9 mouse cellular contexts compared by ENCODE assay signal in the genomic region with DNA sequence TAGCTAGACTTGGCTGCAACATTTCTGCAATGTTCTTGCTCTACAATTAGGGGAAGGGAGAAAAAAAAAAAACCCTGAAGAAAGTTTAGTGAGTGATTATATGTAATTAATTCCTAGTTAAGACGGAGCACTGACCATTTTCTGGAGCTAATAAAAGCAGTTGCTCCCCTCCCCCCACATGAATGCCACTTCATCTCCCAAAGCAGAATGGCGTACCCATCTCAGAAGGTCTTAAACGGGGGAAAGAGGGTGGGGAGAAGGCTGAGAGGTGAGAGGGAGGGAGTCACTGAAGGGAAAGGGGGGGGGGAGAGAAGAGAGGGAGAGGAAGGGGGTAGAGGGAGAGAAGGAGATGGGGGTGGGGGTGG. TPM values are rescaled to one million over a fixed set of nuclear protein-coding genes. Genes with fewer than 3 reads are reported as not detected.
DNase-seq lines count a peak whose midpoint lies in the region; ATAC-seq lines count a peak whose summit lies in the region.
"Had no signal": no experiment of that assay in that cellular context is flagged by ENCODE, and none has a peak within 500 bp of the region (broad histone marks: within the 10 kb centered on the region; RNA-seq: fewer than 3 reads in every experiment).

No protein-coding gene starts in this region.

- H3K4me2 ChIP-seq in heart, embryonic 14.5 days (ENCODE audit: low read length): peak overlapping the region; percentile 65
- H3K4me2 ChIP-seq in hindbrain, embryonic 12.5 days (replicated peaks): peak overlapping the region; percentile 58
- H3K4me2 ChIP-seq in midbrain, embryonic 11.5 days: peak overlapping the region; percentile 60

- H3K27ac ChIP-seq in heart, embryonic 14.5 days (replicated peaks in 1 of 2; ENCODE audit: control insufficient read depth in 1 of 2, insufficient read depth in 1 of 2, low read depth in 2 of 2, low read length in 2 of 2): peak overlapping the region; percentile 72 to 99; a peak in 3 of 4 replicates
- peak overlapping the region; percentile 100 for H3K27ac ChIP-seq in hindbrain, embryonic 12.5 days
- peak overlapping the region; percentile 94 for H3K27ac ChIP-seq in midbrain, embryonic 11.5 days (ENCODE audit: low read depth, low read length)

- WGBS in heart, embryonic 14.5 days: 9% methylated on average over 3 of the region's 3 CpGs
- WGBS in hindbrain, embryonic 12.5 days: 3% methylated on average over 3 of the region's 3 CpGs
- WGBS in midbrain, embryonic 11.5 days: 2% methylated on average over 3 of the region's 3 CpGs

- H3K36me3 ChIP-seq in heart, embryonic 14.5 days (ENCODE audit: control insufficient read depth, insufficient read depth, low read length): peaks cover 18% of the 10 kb centered on the region
- no peaks in the 10 kb centered on the region for H3K36me3 ChIP-seq in hindbrain, embryonic 12.5 days
- no peaks in the 10 kb centered on the region for H3K36me3 ChIP-seq in midbrain, embryonic 11.5 days (ENCODE audit: control insufficient read depth, insufficient read depth, low read length)

- H3K27me3 ChIP-seq in heart, embryonic 14.5 days (ENCODE audit: control insufficient read depth, insufficient read depth, low read length): no peaks in the 10 kb centered on the region
- H3K27me3 ChIP-seq in hindbrain, embryonic 12.5 days: no peaks in the 10 kb centered on the region
- no peaks in the 10 kb centered on the region for H3K27me3 ChIP-seq in midbrain, embryonic 11.5 days (ENCODE audit: control insufficient read depth, insufficient read depth, low read length)

- DNase-seq in heart, postnatal 4 days: no peak
- peak; percentile 35 for DNase-seq in brain, adult 2 months (ENCODE audit: low read depth, low spot score)
- no peak for DNase-seq in midbrain, embryonic 11.5 days (ENCODE audit: low spot score, missing footprints)
- no peak for DNase-seq in yolk sac, embryonic 10.5 days (ENCODE audit: low spot score)
- no peak for DNase-seq in urinary bladder, adult 18-20 months (ENCODE audit: low spot score in 2 of 2)
- DNase-seq in thymus, postnatal 4 days: no peak

- ATAC-seq in heart, embryonic 14.5 days (ENCODE audit: insufficient number of reproducible peaks, insufficient read depth, low FRiP score, low read depth): no peak
- no peak for ATAC-seq in hindbrain, embryonic 12.5 days (ENCODE audit: low FRiP score)
- no peak for ATAC-seq in midbrain, embryonic 11.5 days (ENCODE audit: low FRiP score)

- no peaks in the 10 kb centered on the region for H3K9me3 ChIP-seq in heart, embryonic 14.5 days (ENCODE audit: control insufficient read depth, low read length)
- H3K9me3 ChIP-seq in hindbrain, embryonic 12.5 days (replicated peaks): no peaks in the 10 kb centered on the region
- no peaks in the 10 kb centered on the region for H3K9me3 ChIP-seq in midbrain, embryonic 11.5 days (ENCODE audit: control insufficient read depth, low read length)

- peak overlapping the region; percentile 70 for H3K9ac ChIP-seq in heart, embryonic 14.5 days (ENCODE audit: low read length)
- H3K9ac ChIP-seq in hindbrain, embryonic 12.5 days: peak overlapping the region; percentile 70; the same call in 1 of the 2 replicates
- H3K9ac ChIP-seq in midbrain, embryonic 11.5 days (ENCODE audit: low read length): peak overlapping the region; percentile 63

- H3K4me3 ChIP-seq in heart, embryonic 14.5 days (ENCODE audit: control insufficient read depth in 1 of 2, insufficient read depth in 1 of 2, low read depth in 1 of 2, low read length in 2 of 2): no peak overlapping the region
- H3K4me3 ChIP-seq in hindbrain, embryonic 12.5 days: 0 out of 2 replicates have a peak overlapping the region, but pooled peaks have one; percentile 29
- H3K4me3 ChIP-seq in midbrain, embryonic 11.5 days (ENCODE audit: low read depth, low read length): no peak overlapping the region
- H3K4me3 ChIP-seq: myocyte had no signal

- H3K4me1 ChIP-seq in heart, embryonic 14.5 days (ENCODE audit: control insufficient read depth in 2 of 2, insufficient read depth in 2 of 2, low read length in 2 of 2): peaks cover 75 to 92% of the 10 kb centered on the region in 2 experiments
- H3K4me1 ChIP-seq in hindbrain, embryonic 12.5 days: peaks cover 97% of the 10 kb centered on the region
- H3K4me1 ChIP-seq in midbrain, embryonic 11.5 days (ENCODE audit: control insufficient read depth, insufficient read depth, low read length): peaks cover 98% of the 10 kb centered on the region

RNA-seq across cellular contexts. Expression of a gene that starts 17.6 kb away (rescaled TPM):
- polyA plus RNA-seq in heart, embryonic 14.5 days (2014; fragmentation: Nextera tagmentation; extraction: Ambion mirVana): 35.9 and 38.0 TPM in 2 replicates
- 10 to 100 TPM; 49.5 to 50.4 TPM for total RNA-seq in heart, postnatal 4 days (2021)
- 71.8 and 72.1 TPM in 2 replicates for polyA plus RNA-seq in hindbrain, embryonic 12.5 days (2016; fragmentation: Nextera tagmentation; extraction: Ambion mirVana)
- 43.1 and 45.6 TPM in 2 replicates for polyA plus RNA-seq in midbrain, embryonic 11.5 days (2014; fragmentation: Nextera tagmentation; extraction: Ambion mirVana)
